Mouse (Mus musculus) right cerebral cortex, postnatal 4 days (tissue): ENCODE results near the gene Caprin1.

Source experiments
- DNase-seq: peaks from one replicate; pipeline ENCODE4 v3.0.0-alpha.2; 2022

Caprin1 gene

DNA sequence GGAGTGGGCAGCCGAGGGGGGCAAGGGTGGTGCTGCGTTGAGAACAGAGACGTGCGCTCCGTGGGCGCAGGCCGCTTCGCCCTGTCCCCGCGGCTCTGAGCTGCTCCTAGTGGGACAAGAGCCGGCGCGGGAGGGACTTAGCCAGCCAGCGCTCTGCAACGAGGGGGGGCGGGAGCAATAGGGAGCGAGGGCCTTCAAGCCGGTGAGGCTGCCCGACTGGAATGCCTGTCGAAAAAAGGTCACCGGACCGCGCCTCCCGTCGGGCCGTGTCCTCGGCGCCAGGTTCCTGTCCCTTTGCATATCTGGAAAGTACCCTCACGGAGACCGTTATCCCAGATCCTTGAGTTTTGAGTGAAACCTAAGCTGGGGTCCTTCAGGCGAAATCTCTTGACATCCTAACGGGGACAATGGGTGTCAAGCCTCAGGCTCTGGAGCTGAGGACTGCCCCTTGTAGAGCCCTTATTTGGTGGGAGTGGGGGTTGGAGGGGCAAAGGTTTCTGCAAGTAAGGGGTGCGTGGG lies at the start of gene Caprin1:
TSS of gene Caprin1 (minus strand) at position 159 of the 519 bp plus-strand sequence.
- peak; percentile 90 for DNase-seq

GRCm38 (mm10) chr2:103846875-103847274 lies 49.4 kb upstream of the Caprin1 start:
- no peak for DNase-seq

GRCm38 (mm10) chr2:103846271-103846670 lies 48.8 kb upstream of the Caprin1 start:
- DNase-seq: no peak

- DNase-seq: no peak
These were observed 46.6 kb upstream of the Caprin1 start for GRCm38 (mm10) chr2:103844016-103844415.

DNA sequence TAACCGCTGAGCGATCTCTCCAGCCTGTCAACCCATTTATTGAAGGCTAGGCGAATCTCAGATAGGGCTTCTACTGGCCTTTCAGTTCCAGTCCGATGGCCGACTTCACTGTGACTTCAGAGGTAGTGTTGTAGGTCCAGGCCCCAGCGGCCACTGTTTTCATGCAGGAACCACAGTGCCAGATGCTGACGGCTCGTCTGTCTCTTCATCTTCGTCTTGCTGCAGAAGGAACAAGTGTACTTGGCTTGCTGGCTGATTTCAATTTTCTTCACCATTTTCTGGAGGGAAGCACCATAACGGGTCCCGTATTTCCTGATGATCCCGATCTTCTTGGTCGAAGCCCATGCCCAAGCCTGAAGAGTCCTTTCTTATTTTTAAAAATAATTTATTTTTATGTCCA lies 45.9 kb upstream of the Caprin1 start:
- DNase-seq: no peak

DNA sequence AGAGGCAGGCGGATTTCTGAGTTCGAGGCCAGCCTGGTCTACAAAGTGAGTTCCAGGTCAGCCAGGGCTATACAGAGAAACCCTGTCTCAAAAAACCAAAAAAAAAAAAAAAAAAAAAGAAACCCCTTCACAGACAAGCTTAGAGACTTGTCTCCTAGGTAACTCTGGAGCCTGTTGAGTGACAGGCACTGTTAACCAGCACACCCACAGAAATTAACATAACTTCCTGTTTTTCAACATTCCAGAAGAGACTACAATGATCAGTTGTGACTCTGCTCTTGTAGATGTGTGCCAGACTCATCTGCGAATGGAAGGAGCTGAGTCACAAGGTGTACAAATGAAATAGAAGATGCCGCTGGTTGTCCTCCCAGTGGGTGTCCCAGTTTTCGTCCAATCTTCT lies 44.9 kb upstream of the Caprin1 start:
- DNase-seq: no peak

DNA sequence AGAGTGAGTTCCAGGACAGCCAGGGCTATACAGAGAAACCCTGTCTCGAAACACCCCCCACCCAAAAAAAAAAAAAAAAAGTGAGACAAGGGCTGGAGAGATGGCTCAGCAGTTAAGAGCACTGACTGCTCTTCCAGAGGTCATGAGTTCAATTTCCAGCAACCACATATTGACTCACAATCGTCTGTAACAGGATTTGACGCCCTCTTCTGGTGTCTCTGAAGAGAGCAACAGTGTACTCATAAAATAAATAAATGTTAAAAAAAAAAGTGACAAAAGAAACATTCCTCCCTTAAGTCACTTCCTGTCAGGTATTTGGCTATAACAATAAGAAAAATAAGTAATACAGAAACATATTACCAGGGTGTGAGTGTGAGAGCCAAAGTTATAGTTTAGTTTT lies 41.0 kb upstream of the Caprin1 start:
- DNase-seq: no peak

DNA sequence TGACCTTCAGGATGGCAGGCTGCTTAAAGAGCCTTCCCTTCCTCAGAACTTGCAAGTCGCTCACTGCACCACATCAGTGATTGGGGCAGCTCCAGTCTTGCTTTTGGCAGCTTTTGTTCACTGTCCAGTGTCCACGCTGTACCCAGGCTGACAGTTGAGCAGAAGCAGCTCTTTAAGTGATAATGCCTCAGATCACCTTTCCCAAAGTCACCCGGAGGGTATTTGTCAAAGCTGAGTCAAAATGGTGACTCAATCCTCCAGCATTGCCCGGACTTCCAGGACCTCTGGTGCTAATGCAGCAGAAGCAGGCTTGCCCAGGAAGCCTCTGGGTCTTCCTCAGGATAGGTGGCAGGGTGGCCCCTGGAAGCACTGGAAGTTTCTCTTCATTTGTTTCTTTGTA lies 39.7 kb upstream of the Caprin1 start:
- DNase-seq: no peak

- no peak for DNase-seq
These were observed 38.4 kb upstream of the Caprin1 start for GRCm38 (mm10) chr2:103835614-103836395.

DNA sequence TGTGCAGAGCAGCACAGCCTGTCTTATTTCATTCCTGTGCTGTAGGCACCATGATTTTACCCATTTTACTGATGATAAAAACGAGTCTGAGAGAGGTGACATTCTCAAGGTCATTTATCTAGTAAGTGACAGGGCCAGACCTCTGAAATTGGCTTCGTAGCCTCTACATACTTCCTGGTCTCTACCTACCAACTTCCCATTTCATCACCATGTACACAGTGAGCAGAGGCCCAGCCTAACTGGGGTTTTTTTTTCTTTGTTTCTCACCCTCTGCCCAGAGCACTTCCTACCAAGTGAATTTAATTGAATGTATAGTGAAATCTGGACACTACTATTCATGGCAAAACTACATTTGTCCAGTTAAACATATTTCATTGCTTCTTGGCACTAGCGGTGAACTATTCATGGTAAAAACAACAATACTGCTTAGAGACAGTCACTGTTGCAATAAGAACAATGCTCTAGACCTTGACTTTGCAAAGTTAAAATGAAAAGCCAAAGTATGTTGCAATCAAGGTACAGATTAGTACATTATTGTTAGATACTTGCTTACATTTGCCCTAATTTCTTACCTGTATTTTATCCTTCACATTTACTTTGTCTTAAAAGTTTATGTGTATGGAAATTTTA lies 36.5 kb upstream of the Caprin1 start:
- DNase-seq: no peak

GRCm38 (mm10) chr2:103832899-103833298 lies 35.5 kb upstream of the Caprin1 start:
- DNase-seq: no peak

- DNase-seq: no peak
These were observed 31.5 kb upstream of the Caprin1 start for GRCm38 (mm10) chr2:103828900-103829299.

DNA sequence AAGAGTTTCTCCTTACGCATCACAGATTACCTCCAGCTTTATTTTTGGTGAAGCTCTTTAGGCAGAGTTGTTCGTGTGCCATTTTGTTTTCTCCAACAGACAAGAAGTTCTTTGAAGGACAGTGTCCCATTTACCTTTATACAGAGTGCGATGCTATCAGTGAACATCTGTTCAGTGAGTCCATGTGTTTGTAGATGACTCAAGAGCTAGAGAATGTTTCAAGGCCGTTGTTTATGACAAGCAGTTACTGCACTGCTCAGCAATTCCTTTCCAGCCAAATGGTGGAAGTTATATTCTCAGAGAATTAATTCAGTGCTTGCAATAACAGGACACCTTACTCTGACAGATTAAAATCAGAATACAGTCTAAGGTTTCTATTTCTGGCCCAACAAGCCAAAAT lies 27.5 kb upstream of the Caprin1 start:
- no peak for DNase-seq

DNA sequence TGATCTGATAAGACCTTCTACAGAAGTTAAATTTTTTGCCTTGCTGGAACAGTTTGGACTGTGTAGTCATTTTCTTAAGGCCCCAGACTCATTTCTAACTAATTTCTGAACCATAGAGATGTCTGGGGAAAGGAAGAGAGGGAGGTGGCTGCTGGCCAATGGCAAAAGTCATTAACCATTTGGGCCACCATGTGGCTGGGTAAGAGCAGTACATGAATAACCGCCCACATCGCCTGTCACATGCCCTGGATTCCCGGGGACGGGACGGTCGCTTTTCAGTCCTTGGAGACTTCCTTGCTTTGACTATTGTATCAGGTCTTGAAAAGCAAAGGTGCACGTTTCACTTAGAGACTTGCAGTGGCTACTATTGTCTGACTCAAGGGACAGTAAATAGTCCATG lies 25.1 kb upstream of the Caprin1 start:
- DNase-seq: no peak

DNA sequence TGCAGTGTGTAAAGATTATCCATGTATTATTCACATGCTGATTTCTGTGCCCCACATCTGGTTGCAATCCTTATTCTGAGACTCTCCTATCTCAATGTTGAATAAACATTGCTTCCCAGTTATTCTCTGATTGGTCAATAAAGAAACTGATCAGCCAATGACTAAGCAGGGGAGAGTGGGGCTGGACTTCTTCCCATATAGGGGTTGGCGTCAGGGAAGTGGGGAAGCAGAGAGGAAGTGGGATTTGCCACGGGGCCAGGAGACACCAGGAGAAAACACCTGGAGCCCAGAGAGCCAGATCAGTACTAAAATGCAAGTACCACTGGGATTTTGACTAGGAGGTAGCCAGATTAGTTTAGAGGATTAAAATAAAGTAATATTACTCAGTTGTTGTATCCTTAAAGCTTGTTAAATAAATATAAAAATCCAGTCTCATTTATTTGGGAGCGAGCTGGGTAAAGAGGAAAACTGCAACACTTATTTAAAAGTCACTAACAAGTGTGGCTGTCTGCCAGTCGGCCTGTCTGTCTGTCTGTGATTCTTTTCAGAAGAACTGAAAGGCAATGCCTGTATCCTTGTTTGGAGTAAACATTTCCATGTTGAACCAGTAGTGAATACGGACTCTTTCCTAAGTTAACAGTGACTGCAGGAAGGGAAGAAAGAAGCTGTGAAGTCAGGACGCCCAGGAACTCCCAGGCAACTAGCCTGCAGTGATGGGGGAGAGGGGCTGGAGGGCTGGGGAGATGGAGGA lies 19.9 kb upstream of the Caprin1 start:
- no peak for DNase-seq

- DNase-seq: no peak
These were observed 18.5 kb upstream of the Caprin1 start for GRCm38 (mm10) chr2:103815976-103816375.

- DNase-seq: no peak
These were observed 14.2 kb upstream of the Caprin1 start for GRCm38 (mm10) chr2:103811465-103812191.

GRCm38 (mm10) chr2:103810412-103810811 lies 13.0 kb upstream of the Caprin1 start:
- DNase-seq: no peak

GRCm38 (mm10) chr2:103808466-103808865 lies 11.0 kb upstream of the Caprin1 start:
- no peak for DNase-seq

GRCm38 (mm10) chr2:103803770-103804530 lies 6.5 kb upstream of the Caprin1 start:
- no peak for DNase-seq

GRCm38 (mm10) chr2:103802422-103802821 lies 5.0 kb upstream of the Caprin1 start:
- DNase-seq: no peak

- DNase-seq: peak; percentile 87
These were observed 485 bp downstream of the Caprin1 start for GRCm38 (mm10) chr2:103796861-103797466.
